Mouse (Mus musculus) C2C12 (cell line): ENCODE results near the gene Rhoa. TPM values are rescaled to one million over a fixed set of nuclear protein-coding genes. Genes with fewer than 3 reads are reported as not detected.

Source experiments
- H3K27me3 ChIP-seq: one replicate; pipeline ENCODE4 v1.6.1; 2011; ENCODE audit not compliant: control insufficient read depth, insufficient read depth, insufficient read length
- H3K36me3 ChIP-seq: one replicate; pipeline ENCODE4 v1.6.1; 2011; ENCODE audit not compliant: control insufficient read depth, insufficient read depth
- H3K4me3 ChIP-seq: one replicate; pipeline ENCODE4 v1.5.1; 2011; ENCODE audit warnings: mild to moderate bottlenecking, control low read depth; ENCODE audit not compliant: poor library complexity, insufficient read depth, severe bottlenecking
- H3K79me2 ChIP-seq: one replicate; pipeline ENCODE4 v1.6.1; 2011; ENCODE audit not compliant: control insufficient read depth, insufficient read depth
- H3K79me3 ChIP-seq: one replicate; pipeline ENCODE4 v1.6.1; 2011; ENCODE audit warnings: low read depth, control low read depth
- H3ac ChIP-seq: one replicate; pipeline ENCODE3; 2011; ENCODE audit warnings: low read depth; ENCODE audit not compliant: control insufficient read depth, insufficient read length
- CEBPB ChIP-seq: IDR thresholded peaks from one replicate; pipeline ENCODE4 v1.6.1; 2011; ENCODE audit warnings: low read depth, mild to moderate bottlenecking, control low read depth, moderate library complexity
- CTCF ChIP-seq: IDR thresholded peaks from one replicate; pipeline ENCODE4 v1.5.1; 2011; ENCODE audit not compliant: control insufficient read depth, insufficient read depth, insufficient read length
- FOSL1 ChIP-seq: IDR thresholded peaks from one replicate; pipeline ENCODE4 v1.8.0; 2011; ENCODE audit warnings: mild to moderate bottlenecking, low read length; ENCODE audit not compliant: poor library complexity, insufficient read depth, severe bottlenecking
- MAX ChIP-seq: IDR thresholded peaks from one replicate; pipeline ENCODE4 v1.6.1; 2011; ENCODE audit warnings: mild to moderate bottlenecking, control low read depth
- MYOD1 ChIP-seq: IDR thresholded peaks from one replicate; pipeline ENCODE4 v1.6.1; 2011; ENCODE audit warnings: low read depth; ENCODE audit not compliant: control insufficient read depth, insufficient read length
- MYOG ChIP-seq: IDR thresholded peaks from one replicate; pipeline ENCODE4 v1.6.1; 2011; ENCODE audit not compliant: control insufficient read depth, insufficient read length; ENCODE audit errors: extremely low read depth
- USF1 ChIP-seq: IDR thresholded peaks from one replicate; pipeline ENCODE4 v1.6.1; 2011; ENCODE audit warnings: low read depth, mild to moderate bottlenecking, control low read depth, moderate library complexity
- polyA plus RNA-seq: library from polyadenylated mRNA; unstranded; fragments of >200 nt; fragmentation: generic; extraction: Trizol; gene quantifications from one replicate; pipeline ENCODE4 v1.2.1, GENCODE M21; 2012; ENCODE audit warnings: missing spikeins

Gene Rhoa
- polyA plus RNA-seq, 1 experiment = 300 TPM

DNA sequence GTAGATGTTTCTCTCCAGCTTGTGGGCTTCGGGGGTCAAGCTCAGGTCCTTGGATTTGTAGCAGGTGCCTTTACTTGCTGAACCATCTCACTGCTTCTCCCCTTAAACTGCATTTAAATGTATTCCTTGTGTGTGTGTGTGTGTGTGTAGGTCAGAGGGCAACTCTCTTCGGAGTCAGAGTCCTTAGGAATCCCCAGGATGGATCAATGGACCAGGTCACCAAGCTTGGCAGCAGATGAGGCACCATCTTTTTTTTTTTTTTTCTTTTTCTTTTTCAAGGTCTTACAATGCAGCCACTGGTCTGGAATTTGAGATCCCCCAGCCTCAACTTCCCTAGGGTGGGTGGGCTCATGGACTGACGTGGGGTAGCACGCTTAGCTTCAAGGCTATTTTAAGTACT is 38.5 kb downstream of the Rhoa start:
- Histone ChIP-seq H3K4me3 (no peak overlapping the region), H3ac (no peak overlapping the region), H3K27me3 (no peaks in the 10 kb centered on the region), H3K79me2 (peaks cover 31% of the 10 kb centered on the region), H3K36me3 (peaks cover 16% of the 10 kb centered on the region), H3K79me3 (peaks cover 26% of the 10 kb centered on the region)
- no peak for TF ChIP-seq CTCF
- no peak for TF ChIP-seq CEBPB
- TF ChIP-seq MAX = no peak
- TF ChIP-seq FOSL1 = no peak
- no peak for TF ChIP-seq USF1
- no peak for TF ChIP-seq MYOD1
- no peak for TF ChIP-seq MYOG

DNA sequence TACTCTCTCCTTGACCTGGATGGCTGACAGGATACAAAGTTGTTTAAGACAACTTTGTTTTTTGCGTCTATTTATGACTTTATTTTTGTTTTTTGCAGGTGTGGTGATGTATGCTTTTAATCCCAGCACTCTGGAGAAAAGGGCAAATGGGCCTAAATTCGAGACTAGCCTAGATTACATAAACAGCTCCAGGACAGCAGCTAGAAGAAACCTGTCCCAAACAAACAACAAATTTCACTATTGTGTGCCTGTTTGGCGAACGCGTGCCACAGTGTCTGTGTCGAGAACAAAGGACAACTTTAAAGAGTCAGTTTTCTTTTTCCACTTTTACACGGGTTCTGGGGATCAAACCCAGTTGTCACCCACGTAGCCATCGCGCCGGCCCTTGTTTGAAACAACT is 41.1 kb downstream of the Rhoa start:
- Histone ChIP-seq H3ac (peak overlapping the region; percentile 30), H3K4me3 (peak overlapping the region; percentile 74), H3K79me2 (peaks cover 33% of the 10 kb centered on the region), H3K27me3 (no peaks in the 10 kb centered on the region), H3K36me3 (peaks cover 22% of the 10 kb centered on the region), H3K79me3 (peaks cover 25% of the 10 kb centered on the region)
- TF ChIP-seq USF1 = no peak
- TF ChIP-seq CTCF = no peak
- no peak for TF ChIP-seq FOSL1
- no peak for TF ChIP-seq MYOG
- TF ChIP-seq MAX = no peak
- no peak for TF ChIP-seq CEBPB
- no peak for TF ChIP-seq MYOD1

GRCm38 (mm10) chr9:108347540-108348289 is 41.8 kb downstream of the Rhoa start, which contains the start of gene Usp4:
Gene Usp4, plus strand, starts transcription at chr9:108347853.
- no peak for TF ChIP-seq MYOD1
- peak; percentile 37 for TF ChIP-seq MAX
- TF ChIP-seq CTCF = no peak
- TF ChIP-seq CEBPB = no peak
- Histone ChIP-seq H3ac (peak within 1 kb of the TSS; percentile 96), H3K4me3 (peak within 1 kb of the TSS; percentile 74)

DNA sequence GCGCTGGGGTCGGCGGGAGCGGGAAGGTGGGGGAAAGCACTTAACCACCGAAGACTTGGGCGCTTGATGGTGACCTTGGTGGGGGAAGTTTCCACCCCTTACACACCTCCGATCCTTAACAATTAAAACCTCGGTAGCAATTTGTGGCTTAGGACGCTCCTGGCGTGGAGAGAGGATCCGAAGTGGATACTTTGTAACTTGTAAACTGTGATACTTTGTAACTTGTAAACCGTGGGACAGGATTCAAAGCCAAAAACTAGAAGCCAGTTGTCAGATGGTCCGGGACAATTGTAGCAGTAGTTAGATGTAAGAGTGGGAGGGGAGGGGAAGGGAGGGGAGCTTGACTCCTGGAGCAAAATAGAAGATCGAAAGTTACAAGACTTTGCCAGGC is 42.4 kb downstream of the Rhoa start:
- Histone ChIP-seq H3K36me3 (peaks cover 32% of the 10 kb centered on the region), H3K4me3 (peak overlapping the region; percentile 74), H3ac (peak overlapping the region; percentile 96), H3K27me3 (no peaks in the 10 kb centered on the region), H3K79me3 (peaks cover 26% of the 10 kb centered on the region), H3K79me2 (peaks cover 41% of the 10 kb centered on the region)
- no peak for TF ChIP-seq MYOG
- TF ChIP-seq CEBPB = no peak
- TF ChIP-seq FOSL1 = no peak
- TF ChIP-seq MYOD1 = no peak
- no peak for TF ChIP-seq USF1
- no peak for TF ChIP-seq MAX

More at GRCm38 (mm10) chr9:108347540-108348289, 41.8 kb downstream of the Rhoa start, which contains the start of gene Usp4:
- Histone ChIP-seq H3K79me3 (peaks cover 26% of the 10 kb centered on the region), H3K36me3 (peaks cover 29% of the 10 kb centered on the region), H3K27me3 (no peaks in the 10 kb centered on the region), H3K79me2 (peaks cover 35% of the 10 kb centered on the region)

DNA sequence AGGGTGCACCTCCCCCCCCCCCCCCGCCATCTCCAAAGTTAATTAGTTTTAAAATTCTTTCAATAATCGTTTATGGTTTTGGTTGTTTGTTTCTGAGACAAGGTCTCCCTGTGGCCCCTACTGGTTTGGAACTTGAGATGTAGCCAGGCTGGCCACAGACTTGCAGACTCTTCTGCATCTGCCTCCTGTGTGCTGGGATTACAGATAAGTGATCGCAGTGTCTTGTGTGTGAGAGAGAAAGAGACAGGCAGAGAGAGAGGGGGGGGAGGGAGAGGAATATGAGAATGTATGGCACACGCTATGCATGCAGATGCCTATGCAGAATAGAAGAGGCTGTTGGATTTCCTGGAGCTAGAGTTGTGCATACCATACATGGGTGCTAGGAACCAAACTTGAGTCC is 43.8 kb downstream of the Rhoa start:
- peaks cover 55% of the 10 kb centered on the region for H3K79me2 ChIP-seq
- no peak overlapping the region for H3ac ChIP-seq
- peaks cover 32% of the 10 kb centered on the region for H3K36me3 ChIP-seq
- TF ChIP-seq MYOG = no peak
- no peak for TF ChIP-seq FOSL1
- TF ChIP-seq MYOD1 = no peak
- no peak for TF ChIP-seq CTCF
- no peak for TF ChIP-seq USF1
- no peak for TF ChIP-seq MAX
- no peak for TF ChIP-seq CEBPB
- H3K27me3 ChIP-seq = no peaks in the 10 kb centered on the region
- peaks cover 26% of the 10 kb centered on the region for H3K79me3 ChIP-seq
- H3K4me3 ChIP-seq = no peak overlapping the region

DNA sequence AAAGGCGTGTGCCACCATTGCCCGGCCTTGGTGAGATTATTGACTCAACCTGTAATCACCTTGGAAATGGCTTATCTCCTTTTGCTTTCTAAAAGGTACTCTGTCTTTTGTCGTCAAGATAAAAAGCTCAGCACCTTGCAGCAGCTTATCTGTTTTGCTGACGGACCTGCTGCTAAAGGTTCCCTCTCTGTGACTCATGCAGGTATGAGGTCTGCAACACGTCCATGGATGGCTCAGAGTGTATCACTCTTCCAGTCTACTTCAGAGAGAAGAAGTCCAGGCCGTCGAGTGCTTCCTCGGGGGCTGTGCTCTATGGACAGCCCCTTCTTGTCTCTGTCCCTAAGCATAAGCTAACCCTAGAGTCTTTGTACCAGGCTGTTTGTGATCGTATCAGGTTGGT is 72.3 kb downstream of the Rhoa start:
- Histone ChIP-seq H3K4me3 (no peak overlapping the region), H3K27me3 (no peaks in the 10 kb centered on the region), H3K79me3 (no peaks in the 10 kb centered on the region), H3ac (no peak overlapping the region), H3K36me3 (peaks cover 66% of the 10 kb centered on the region), H3K79me2 (no peaks in the 10 kb centered on the region)
- TF ChIP-seq FOSL1 = no peak
